Mouse (Mus musculus) right cerebral cortex, postnatal 25 days (tissue): ENCODE results near the gene Spsb2.

Source experiments
- DNase-seq: peaks from one replicate; pipeline ENCODE4 v3.0.0; 2022

Spsb2 gene

GRCm38 (mm10) chr6:124859725-124860124, 51.3 kb downstream of the Spsb2 start:
- peak; percentile 83 for DNase-seq
